Mouse (Mus musculus): ENCODE measurements around the gene Mef2b.

DNA sequence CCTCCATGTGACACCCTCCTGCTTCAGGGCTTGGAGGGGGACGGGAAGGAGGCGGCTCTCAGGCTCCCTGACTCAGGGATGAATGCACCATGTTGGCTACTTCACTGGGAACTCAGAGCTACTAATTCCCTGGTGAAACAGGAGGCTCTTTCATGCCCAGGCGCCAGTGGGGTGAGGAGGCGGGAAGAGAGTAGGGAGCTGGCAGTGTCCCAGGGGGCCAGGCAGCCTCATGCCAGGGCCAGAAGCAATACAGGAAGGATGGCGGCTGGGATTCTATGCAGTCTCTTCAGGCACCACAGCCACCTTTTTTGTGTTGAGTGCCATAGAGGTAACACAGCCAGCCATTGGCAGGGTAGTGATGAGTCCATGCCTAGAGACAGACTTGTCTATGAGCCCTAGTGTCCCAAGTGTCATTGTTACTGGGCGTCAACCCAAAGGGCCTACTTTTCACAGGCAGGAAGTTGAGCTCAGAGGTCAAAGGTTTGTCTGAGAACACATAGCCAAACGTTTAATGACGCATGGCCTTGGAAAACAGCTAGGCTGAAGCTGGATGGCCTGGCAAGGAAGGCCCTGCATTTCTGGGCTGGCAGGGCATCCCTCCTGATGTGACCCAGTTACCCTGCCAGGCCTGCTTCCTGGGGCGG, 10.1 kb upstream of the Mef2b start:
- TF ChIP-seq POLR2A (IDR thresholded peaks at IDR 0.05; ENCODE audit: insufficient read length, low read depth) = no peak
- no peak for TF ChIP-seq E2F4 (IDR thresholded peaks at IDR 0.05; ENCODE audit: insufficient read depth)
- TF ChIP-seq CEBPB (IDR thresholded peaks at IDR 0.05; ENCODE audit: insufficient read depth, poor library complexity, severe bottlenecking) = no peak
- TF ChIP-seq POLR2AphosphoS2 (IDR thresholded peaks at IDR 0.05; ENCODE audit: insufficient read length, low read depth) = no peak
- no peak for TF ChIP-seq USF1 (IDR thresholded peaks at IDR 0.05; ENCODE audit: low read depth)
- TF ChIP-seq MYOD1 (IDR thresholded peaks at IDR 0.05; ENCODE audit: control insufficient read depth in 1 of 3, insufficient read length in 2 of 3, low read depth in 2 of 3) = no peak
- TF ChIP-seq MAX (IDR thresholded peaks at IDR 0.05; ENCODE audit: low read depth) = no peak
- TF ChIP-seq REST (IDR thresholded peaks at IDR 0.05; ENCODE audit: insufficient read depth, insufficient read length) = no peak
- TF ChIP-seq MYOG (IDR thresholded peaks at IDR 0.05; ENCODE audit: control insufficient read depth in 1 of 3, insufficient read depth in 1 of 3, insufficient read length in 2 of 3, low read depth in 2 of 3) = no peak
- no peak for TF ChIP-seq SRF (IDR thresholded peaks at IDR 0.05; ENCODE audit: control insufficient read depth, insufficient read length, low read depth)

Data from myocyte (in vitro differentiated cells).